Mouse (Mus musculus): ENCODE data around the gene Sun3. TPM values are rescaled to one million over a fixed set of nuclear protein-coding genes. Genes with fewer than 3 reads are reported as not detected.

The Sun3 gene
- total RNA-seq (2021), result under 1 TPM in 1 of 2 experiments, not detected in 1; 0.54 TPM

- DNase-seq (ENCODE audit: low spot score in 2 of 2), result no peak
- intact Hi-C loops (cut with DNase I), result no loop called here
These were observed at the start of gene Sun3 for GRCm38 (mm10) chr11:9048703-9049060. Sun3 (minus strand) TSS chr11:9048991.

GRCm38 (mm10) chr11:9076444-9076843, 27.7 kb upstream of the Sun3 start:
- intact Hi-C loops (cut with DNase I), result no loop called here

GRCm38 (mm10) chr11:9060484-9060883, 11.7 kb upstream of the Sun3 start:
- intact Hi-C loops (cut with DNase I), result no loop called here
- DNase-seq (ENCODE audit: low spot score in 2 of 2), result no peak

More at GRCm38 (mm10) chr11:9076444-9076843, 27.7 kb upstream of the Sun3 start:
- DNase-seq (ENCODE audit: low spot score in 2 of 2), result no peak

- DNase-seq (ENCODE audit: low spot score in 2 of 2), result no peak
- intact Hi-C loops (cut with DNase I), result no loop called here
These were observed 11.2 kb upstream of the Sun3 start for GRCm38 (mm10) chr11:9060029-9060428.

- DNase-seq (ENCODE audit: low spot score in 2 of 2), result no peak
- intact Hi-C loops (cut with DNase I), result no loop called here
These were observed 8.9 kb upstream of the Sun3 start for GRCm38 (mm10) chr11:9057711-9058110.

- intact Hi-C loops (cut with DNase I), result no loop called here
- no peak for DNase-seq (ENCODE audit: low spot score in 2 of 2)
These were observed 8.1 kb upstream of the Sun3 start for GRCm38 (mm10) chr11:9056937-9057336.

- intact Hi-C loops (cut with DNase I), result no loop called here
These were observed 3.1 kb upstream of the Sun3 start for GRCm38 (mm10) chr11:9051895-9052294.

GRCm38 (mm10) chr11:9050241-9050640, 1.4 kb upstream of the Sun3 start:
- intact Hi-C loops (cut with DNase I), result no loop called here
- DNase-seq (ENCODE audit: low spot score in 2 of 2), result no peak

More at GRCm38 (mm10) chr11:9051895-9052294, 3.1 kb upstream of the Sun3 start:
- DNase-seq (ENCODE audit: low spot score in 2 of 2), result no peak

- intact Hi-C loops (cut with DNase I), result no loop called here
- peak; percentile 72 to 75 for DNase-seq (ENCODE audit: low spot score in 2 of 2)
These were observed 634 bp downstream of the Sun3 start, which contains the start of gene Gm11992 for GRCm38 (mm10) chr11:9048011-9048702. Gm11992 (plus strand) TSS chr11:9048594.

GRCm38 (mm10) chr11:9047044-9047443, 1.7 kb downstream of the Sun3 start:
- no peak for DNase-seq (ENCODE audit: low spot score in 2 of 2)
- intact Hi-C loops (cut with DNase I), result no loop called here

GRCm38 (mm10) chr11:9046546-9046945, 2.2 kb downstream of the Sun3 start:
- intact Hi-C loops (cut with DNase I), result no loop called here
- DNase-seq (ENCODE audit: low spot score in 2 of 2), result no peak

GRCm38 (mm10) chr11:9031530-9031929, 17.3 kb downstream of the Sun3 start:
- no peak for DNase-seq (ENCODE audit: low spot score in 2 of 2)
- intact Hi-C loops (cut with DNase I), result no loop called here

GRCm38 (mm10) chr11:9025211-9025610, 23.6 kb downstream of the Sun3 start:
- DNase-seq (ENCODE audit: low spot score in 2 of 2), result no peak
- intact Hi-C loops (cut with DNase I), result no loop called here

GRCm38 (mm10) chr11:9024782-9025181, 24.0 kb downstream of the Sun3 start:
- DNase-seq (ENCODE audit: low spot score in 2 of 2), result no peak
- intact Hi-C loops (cut with DNase I), result no loop called here

GRCm38 (mm10) chr11:9020207-9020606, 28.6 kb downstream of the Sun3 start:
- intact Hi-C loops (cut with DNase I), result no loop called here
- DNase-seq (ENCODE audit: low spot score in 2 of 2), result no peak

- no peak for DNase-seq (ENCODE audit: low spot score in 2 of 2)
- intact Hi-C loops (cut with DNase I), result no loop called here
These were observed 30.1 kb downstream of the Sun3 start for GRCm38 (mm10) chr11:9018491-9019267.

GRCm38 (mm10) chr11:9014740-9015139, 34.1 kb downstream of the Sun3 start:
- no peak for DNase-seq (ENCODE audit: low spot score in 2 of 2)
- intact Hi-C loops (cut with DNase I), result loop anchor here (5.0 kb wide), 1 partner anchor 103 kb away; the partner anchor contains the start of gene Upp1

- intact Hi-C loops (cut with DNase I), result loop anchor here (5.0 kb wide), 1 partner anchor 106 kb away; the partner anchor contains the start of gene Upp1
- DNase-seq (ENCODE audit: low spot score in 2 of 2), result no peak
These were observed 37.4 kb downstream of the Sun3 start for GRCm38 (mm10) chr11:9011348-9011747.

GRCm38 (mm10) chr11:9010853-9011339, 37.9 kb downstream of the Sun3 start, which contains the start of gene Hus1:
Hus1 (minus strand) TSS chr11:9011191.
- DNase-seq (ENCODE audit: low spot score in 2 of 2), result peak; percentile 82 to 85
- intact Hi-C loops (cut with DNase I), result loop anchor here (5.0 kb wide), 1 partner anchor 106 kb away; the partner anchor contains the start of gene Upp1

GRCm38 (mm10) chr11:9010416-9010815, 38.4 kb downstream of the Sun3 start:
- intact Hi-C loops (cut with DNase I), result loop anchor here (5.0 kb wide), 1 partner anchor 107 kb away; the partner anchor contains the start of gene Upp1
- DNase-seq (ENCODE audit: low spot score in 2 of 2), result no peak

Data from left cerebral cortex, postnatal 36 days (tissue).